Mouse (Mus musculus) bone marrow macrophage, adult 2 months (primary cell): Measurements from ENCODE around the gene Bag5. TPM values are rescaled to one million over a fixed set of nuclear protein-coding genes. Genes with fewer than 3 reads are reported as not detected.

Source experiments
- H3K27ac ChIP-seq: 2 replicates; pipeline ENCODE4 v1.5.1; 2012; ENCODE audit warnings: low read depth, low read length; ENCODE audit not compliant: insufficient read depth
- H3K4me1 ChIP-seq: 2 replicates; pipeline ENCODE4 v1.6.1; 2012; ENCODE audit warnings: low read length; ENCODE audit not compliant: control insufficient read depth, insufficient read depth
- H3K4me3 ChIP-seq: 2 replicates; pipeline ENCODE4 v1.5.1; 2012; ENCODE audit warnings: mild to moderate bottlenecking, low read length, moderate library complexity; ENCODE audit not compliant: insufficient read depth
- CTCF ChIP-seq: IDR thresholded peaks from 2 replicates; pipeline ENCODE4 v1.5.1; 2012; ENCODE audit warnings: low read depth, mild to moderate bottlenecking, low read length, moderate library complexity
- POLR2A ChIP-seq: IDR thresholded peaks from 2 replicates; pipeline ENCODE4 v1.6.1; 2012; ENCODE audit warnings: mild to moderate bottlenecking, low read depth, low read length, borderline replicate concordance
- polyA plus RNA-seq: library from polyadenylated mRNA; stranded (reverse); fragments of >200 nt; gene quantifications from 2 replicates; pipeline ENCODE4 v1.2.4, GENCODE M21; 2012; ENCODE audit not compliant: missing spikeins, insufficient read depth, insufficient read length

Gene Bag5
- polyA plus RNA-seq, 1 experiment: 15.1 TPM

- H3K27ac ChIP-seq: peak overlapping the region; percentile 3
Observed at GRCm38 (mm10) chr12:111678670-111678933, 34.5 kb downstream of the Bag5 start.

GRCm38 (mm10) chr12:111677882-111678669 is 35.0 kb downstream of the Bag5 start, which contains the start of gene Trmt61a:
Trmt61a (plus strand) TSS chr12:111678105.
- peak within 1 kb of the TSS; percentile 84 for H3K4me3 ChIP-seq
- no peak for TF ChIP-seq POLR2A
- no peak for TF ChIP-seq CTCF
- peak within 1 kb of the TSS; percentile 98 for H3K27ac ChIP-seq
- peaks cover 40% of the 10 kb centered on the region for H3K4me1 ChIP-seq

More at GRCm38 (mm10) chr12:111678670-111678933, 34.5 kb downstream of the Bag5 start:
- Histone ChIP-seq H3K4me1 (peaks cover 35% of the 10 kb centered on the region), H3K4me3 (peak overlapping the region; percentile 84)
- no peak for TF ChIP-seq CTCF
- no peak for TF ChIP-seq POLR2A

DNA sequence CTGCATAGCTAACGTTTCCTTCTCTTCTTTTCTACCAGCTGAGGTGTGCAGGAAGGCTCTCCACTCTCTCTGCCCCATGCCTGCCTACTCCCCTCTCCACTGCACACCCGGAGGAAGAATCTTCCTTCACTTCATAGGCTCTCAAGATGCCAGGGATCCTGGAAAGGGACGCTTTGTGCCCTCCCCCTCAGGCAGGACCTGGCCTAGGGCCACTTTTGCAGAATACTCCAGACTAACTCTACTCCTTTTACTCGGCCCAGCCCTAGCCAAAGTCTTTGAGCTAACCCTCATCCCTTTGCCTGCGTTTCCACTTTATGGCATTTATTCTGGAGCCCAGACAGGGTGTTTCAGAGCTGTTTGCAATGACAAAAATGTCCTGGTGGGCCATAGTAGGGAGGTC is 35.6 kb downstream of the Bag5 start:
- H3K4me1 ChIP-seq: peaks cover 44% of the 10 kb centered on the region
- H3K27ac ChIP-seq: peak overlapping the region; percentile 98
- TF ChIP-seq CTCF (no peak), POLR2A (no peak)
- peak overlapping the region; percentile 84 for H3K4me3 ChIP-seq

DNA sequence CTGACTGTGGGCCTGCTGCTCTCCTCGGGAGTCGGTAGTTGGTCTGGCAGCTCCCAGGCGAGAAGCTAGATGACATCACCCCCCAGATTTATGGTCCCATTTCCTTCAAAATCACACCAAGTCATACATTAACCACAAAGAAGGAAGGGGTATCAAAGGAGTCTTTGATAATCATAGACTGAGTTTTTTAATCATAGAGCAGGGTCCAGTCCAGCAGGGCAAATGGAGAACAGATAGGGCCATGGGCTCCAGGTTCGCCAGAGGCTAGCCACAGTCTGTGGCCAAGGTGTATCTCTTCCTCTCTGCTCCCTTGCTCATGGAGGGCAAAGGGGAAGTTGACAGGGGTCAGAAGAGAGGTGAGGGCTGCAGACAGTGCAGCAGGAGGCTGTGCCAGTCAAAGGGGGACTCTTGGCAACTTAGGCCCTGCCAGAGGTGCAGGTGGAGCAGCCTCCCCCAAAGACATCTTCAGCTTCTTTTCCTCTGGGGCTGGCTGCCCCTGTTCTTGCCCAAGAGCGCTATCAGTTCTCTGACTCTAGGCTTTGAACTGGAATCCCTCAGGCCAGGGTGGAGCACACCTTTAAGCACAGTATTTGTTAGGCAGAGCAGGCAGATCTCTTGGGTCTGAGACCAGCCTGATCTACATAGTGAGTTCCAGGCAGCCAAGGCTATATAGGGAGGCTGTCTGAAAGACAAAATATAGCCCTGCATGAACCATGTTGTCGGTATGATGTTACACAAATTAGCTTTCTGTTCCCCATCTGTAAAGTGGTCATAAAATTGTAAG is 37.1 kb downstream of the Bag5 start:
- Histone ChIP-seq H3K4me1 (peaks cover 45% of the 10 kb centered on the region), H3K27ac (peak overlapping the region; percentile 98), H3K4me3 (peak overlapping the region; percentile 27; the same call in 1 of the 2 replicates)
- TF ChIP-seq CTCF (no peak), POLR2A (no peak)

GRCm38 (mm10) chr12:111674850-111675486 is 38.1 kb downstream of the Bag5 start:
- Histone ChIP-seq H3K27ac (peak overlapping the region; percentile 98), H3K4me3 (peak overlapping the region; percentile 27), H3K4me1 (peaks cover 51% of the 10 kb centered on the region)
- no peak for TF ChIP-seq POLR2A
- TF ChIP-seq CTCF: no peak

GRCm38 (mm10) chr12:111672581-111672980 is 40.5 kb downstream of the Bag5 start:
- peaks cover 57% of the 10 kb centered on the region for H3K4me1 ChIP-seq
- no peak for TF ChIP-seq CTCF
- no peak for TF ChIP-seq POLR2A
- peak overlapping the region; percentile 89 for H3K4me3 ChIP-seq
- no peak overlapping the region for H3K27ac ChIP-seq

GRCm38 (mm10) chr12:111672176-111672575 is 40.9 kb downstream of the Bag5 start, which contains the start of gene Ckb:
Ckb (minus strand) TSS chr12:111672338.
- Histone ChIP-seq H3K4me1 (peaks cover 54% of the 10 kb centered on the region), H3K27ac (peak within 1 kb of the TSS; percentile 43), H3K4me3 (peak within 1 kb of the TSS; percentile 89)
- TF ChIP-seq CTCF (no peak), POLR2A (peak; percentile 70; the same call in 1 of the 2 replicates)

GRCm38 (mm10) chr12:111671431-111671902 is 41.6 kb downstream of the Bag5 start:
- peak overlapping the region; percentile 43; the same call in 1 of the 2 replicates for H3K27ac ChIP-seq
- peak overlapping the region; percentile 89 for H3K4me3 ChIP-seq
- peaks cover 48% of the 10 kb centered on the region for H3K4me1 ChIP-seq
- TF ChIP-seq POLR2A (no peak), CTCF (no peak)

GRCm38 (mm10) chr12:111670976-111671375 is 42.1 kb downstream of the Bag5 start:
- Histone ChIP-seq H3K27ac (no peak overlapping the region), H3K4me1 (peaks cover 43% of the 10 kb centered on the region), H3K4me3 (peak overlapping the region; percentile 89)
- TF ChIP-seq CTCF (no peak), POLR2A (no peak)
